Mouse (Mus musculus) lung, adult 2 months (tissue): Measurements from ENCODE around the gene Lonrf2. TPM values are rescaled to one million over a fixed set of nuclear protein-coding genes. Genes with fewer than 3 reads are reported as not detected.

ENCODE experiments used
- DNase-seq: peaks from one replicate; pipeline ENCODE4 v3.0.0; 2022
- H3K4me1 ChIP-seq: fragments of 200-500 bp; 2 replicates; pipeline ENCODE4 v1.6.1; 2011; ENCODE audit warnings: low read length; ENCODE audit not compliant: control insufficient read depth, insufficient read depth
- H3K4me3 ChIP-seq: fragments of 200-500 bp; replicated peaks from 2 replicates; pipeline ENCODE3; 2011; ENCODE audit warnings: low read depth, mild to moderate bottlenecking, control low read depth, low read length; ENCODE audit errors: extremely low read depth
- CTCF ChIP-seq: fragments of 200-500 bp; IDR thresholded peaks from 2 replicates; pipeline ENCODE4 v1.5.1; 2011; ENCODE audit warnings: mild to moderate bottlenecking, low read length, control low read depth; ENCODE audit not compliant: insufficient read depth
- POLR2A ChIP-seq: fragments of 200-500 bp; IDR thresholded peaks from 2 replicates; pipeline ENCODE4 v1.6.1; 2011; ENCODE audit warnings: low read depth, mild to moderate bottlenecking, control low read depth, low read length, borderline replicate concordance; ENCODE audit errors: extremely low read depth
- WGBS: fragments of 180-500 bp; shearing (Covaris S2); methylation state at CpG from one replicate; pipeline ENCODE4 v1.1.7; 2018; 5-methylcytosine and 5-hydroxymethylcytosine counted together
- polyA plus RNA-seq: library from polyadenylated mRNA; depleted of rRNA; stranded (reverse); fragments of >200 nt; gene quantifications from 2 replicates; pipeline ENCODE4 v1.2.3, GENCODE M21; 2012

Lonrf2 gene
- polyA plus RNA-seq, 1 experiment: 0.21 TPM

DNA sequence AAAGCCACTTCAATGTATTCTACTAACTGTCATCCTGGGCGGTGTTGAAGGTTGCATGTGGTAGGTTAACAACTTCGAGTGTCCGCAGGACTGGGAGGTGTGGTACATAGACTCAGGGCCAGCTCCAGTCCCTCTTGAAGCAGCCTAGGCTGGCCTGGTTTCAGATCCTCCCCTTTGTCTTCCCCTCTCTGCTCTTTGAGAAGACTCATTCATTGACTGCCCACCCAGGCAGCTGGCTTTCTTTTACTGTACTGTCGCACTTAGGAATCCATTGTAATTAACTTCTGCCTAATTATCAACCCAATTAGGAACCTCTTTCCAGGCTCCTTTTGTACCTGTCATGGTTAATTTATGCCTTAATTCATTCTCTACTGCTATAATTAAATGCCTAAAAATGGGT lies 6.8 kb upstream of the Lonrf2 start:
- 75% methylated on average over 4 of the region's 4 CpGs for WGBS
- no peak for DNase-seq
- Histone ChIP-seq H3K4me1 (no peaks in the 10 kb centered on the region), H3K4me3 (no peak overlapping the region)
- TF ChIP-seq POLR2A (no peak), CTCF (no peak)

DNA sequence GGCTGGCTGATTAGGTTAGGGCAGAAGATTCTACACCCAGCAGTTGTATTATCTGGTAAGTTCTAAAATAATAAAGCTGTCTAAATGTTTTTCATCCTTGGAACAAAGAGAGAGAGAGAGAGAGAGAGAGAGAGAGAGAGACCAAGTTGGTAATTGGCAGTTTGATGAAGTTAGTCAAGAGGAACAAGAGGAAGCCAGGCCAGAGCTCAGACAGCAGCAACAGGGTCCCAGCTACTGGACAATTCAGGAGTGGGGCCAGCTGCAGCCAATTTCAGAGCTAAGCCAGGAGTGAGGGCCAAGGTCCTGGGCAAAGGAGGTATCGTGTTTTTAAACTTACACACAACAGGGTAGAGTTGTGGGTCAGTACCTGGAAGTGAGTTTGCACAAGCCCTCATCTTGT lies 6.3 kb upstream of the Lonrf2 start:
- DNase-seq: no peak
- no peak for TF ChIP-seq CTCF
- no peak for TF ChIP-seq POLR2A
- H3K4me3 ChIP-seq: no peak overlapping the region
- H3K4me1 ChIP-seq: no peaks in the 10 kb centered on the region
- 87% methylated on average over 1 of the region's 1 CpGs for WGBS

GRCm38 (mm10) chr1:38839944-38840343 lies 3.4 kb upstream of the Lonrf2 start:
- DNase-seq: no peak
- no peak for TF ChIP-seq CTCF
- no peak for TF ChIP-seq POLR2A
- H3K4me3 ChIP-seq: no peak overlapping the region
- peaks cover 2% of the 10 kb centered on the region; the same call in 1 of the 2 replicates for H3K4me1 ChIP-seq
- 29% methylated on average over 1 of the region's 1 CpGs for WGBS

GRCm38 (mm10) chr1:38835568-38836476 lies 689 bp downstream of the Lonrf2 start:
- no peak overlapping the region for H3K4me3 ChIP-seq
- DNase-seq: no peak
- peaks cover 2% of the 10 kb centered on the region; the same call in 1 of the 2 replicates for H3K4me1 ChIP-seq
- 4% methylated on average over 103 of the region's 103 CpGs for WGBS
- TF ChIP-seq POLR2A (no peak), CTCF (no peak)

GRCm38 (mm10) chr1:38834899-38835298 lies 1.6 kb downstream of the Lonrf2 start:
- WGBS: 38% methylated on average over 3 of the region's 3 CpGs
- Histone ChIP-seq H3K4me1 (peaks cover 2% of the 10 kb centered on the region; the same call in 1 of the 2 replicates), H3K4me3 (no peak overlapping the region)
- no peak for TF ChIP-seq POLR2A
- no peak for TF ChIP-seq CTCF
- DNase-seq: no peak

GRCm38 (mm10) chr1:38824926-38825325 lies 11.6 kb downstream of the Lonrf2 start:
- no peak for TF ChIP-seq CTCF
- TF ChIP-seq POLR2A: no peak
- H3K4me3 ChIP-seq: no peak overlapping the region
- DNase-seq: no peak
- H3K4me1 ChIP-seq: no peaks in the 10 kb centered on the region
- 80% methylated on average over 2 of the region's 2 CpGs for WGBS

DNA sequence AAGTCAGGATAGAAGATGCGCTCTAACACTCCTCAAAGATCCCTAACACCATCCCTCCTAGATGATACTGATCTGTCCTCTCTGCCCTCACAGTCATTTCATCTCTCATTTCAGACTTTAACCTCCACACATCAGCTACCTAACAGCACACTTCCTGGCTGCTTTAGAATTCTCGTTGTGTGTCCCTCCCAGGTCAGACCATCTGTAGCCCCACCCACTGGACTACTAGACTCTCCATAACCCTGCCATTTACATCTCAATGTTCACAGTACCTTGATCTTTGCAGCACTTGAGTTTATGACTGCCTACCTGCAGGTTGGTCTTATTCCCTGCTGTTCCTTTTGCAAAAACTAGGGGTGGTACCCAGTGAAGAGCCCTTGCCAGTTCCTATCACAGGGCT lies 12.7 kb downstream of the Lonrf2 start:
- WGBS: 66% methylated on average over 2 of the region's 2 CpGs
- no peak for DNase-seq
- no peak overlapping the region for H3K4me3 ChIP-seq
- TF ChIP-seq CTCF: no peak
- TF ChIP-seq POLR2A: no peak
- no peaks in the 10 kb centered on the region for H3K4me1 ChIP-seq

GRCm38 (mm10) chr1:38819691-38820090 lies 16.8 kb downstream of the Lonrf2 start:
- DNase-seq: no peak
- TF ChIP-seq CTCF (no peak), POLR2A (no peak)
- Histone ChIP-seq H3K4me3 (no peak overlapping the region), H3K4me1 (no peaks in the 10 kb centered on the region)

DNA sequence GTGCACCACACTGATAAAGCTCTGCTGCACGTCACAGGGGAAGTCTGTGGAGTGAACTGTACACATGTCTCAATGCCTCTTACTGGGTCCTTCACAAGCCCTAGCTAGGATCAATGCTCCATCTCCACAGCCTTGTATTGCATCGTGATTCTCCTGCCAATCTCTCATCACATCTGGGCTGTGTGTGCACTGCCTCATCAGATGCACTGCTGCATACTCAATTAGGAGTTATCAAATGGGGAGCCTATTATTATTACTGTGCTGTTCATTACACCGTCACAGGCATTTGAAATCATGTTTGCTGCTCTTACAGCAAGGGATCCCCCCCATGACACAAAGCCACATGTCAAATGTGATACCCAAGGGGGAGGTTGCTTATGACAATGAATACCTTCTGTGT lies 18.8 kb downstream of the Lonrf2 start:
- TF ChIP-seq CTCF: no peak
- TF ChIP-seq POLR2A: no peak
- no peak for DNase-seq
- no peak overlapping the region for H3K4me3 ChIP-seq
- 79% methylated on average over 3 of the region's 3 CpGs for WGBS
- no peaks in the 10 kb centered on the region for H3K4me1 ChIP-seq

DNA sequence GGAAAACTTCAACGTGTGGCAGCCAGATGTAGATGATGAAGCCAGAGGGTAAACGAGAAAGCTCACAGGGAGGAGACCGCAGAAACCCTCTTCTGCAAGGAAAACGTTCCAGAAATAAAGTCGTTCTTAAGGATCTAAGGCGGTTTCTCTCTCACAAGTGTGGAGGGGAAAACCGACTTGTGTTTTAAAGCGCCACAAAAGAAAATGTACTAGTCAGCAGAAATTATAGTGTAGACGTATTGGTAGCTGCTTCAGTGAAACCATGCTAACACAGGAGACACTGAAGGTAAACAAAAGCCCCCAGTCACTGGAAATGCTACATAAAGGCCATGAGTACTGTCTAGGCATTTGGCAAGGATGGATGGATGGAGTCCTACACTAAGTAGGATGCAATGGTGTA lies 19.2 kb downstream of the Lonrf2 start:
- no peak for DNase-seq
- WGBS: 72% methylated on average over 9 of the region's 9 CpGs
- H3K4me3 ChIP-seq: no peak overlapping the region
- no peak for TF ChIP-seq CTCF
- TF ChIP-seq POLR2A: no peak
- H3K4me1 ChIP-seq: no peaks in the 10 kb centered on the region

GRCm38 (mm10) chr1:38816306-38816705 lies 20.2 kb downstream of the Lonrf2 start:
- Histone ChIP-seq H3K4me1 (no peaks in the 10 kb centered on the region), H3K4me3 (no peak overlapping the region)
- 63% methylated on average over 4 of the region's 4 CpGs for WGBS
- DNase-seq: no peak
- TF ChIP-seq CTCF (no peak), POLR2A (no peak)
